Mouse (Mus musculus) embryonic facial prominence, embryonic 13.5 days (tissue): ENCODE measurements around the gene Krt81. TPM values are rescaled to one million over a fixed set of nuclear protein-coding genes. Genes with fewer than 3 reads are reported as not detected.

Experiments used
- ATAC-seq: fragments of 200-750 bp; cut with Nextera tagmentation; 2 replicates; pipeline ENCODE4 v1.8.0; 2017; ENCODE audit warnings: low read depth; ENCODE audit not compliant: insufficient number of reproducible peaks, insufficient read depth, low FRiP score, low TSS enrichment
- H3K27ac ChIP-seq: fragments of 300-500 bp; sonication (generic); 2 replicates; pipeline ENCODE4 v1.5.1; 2015; ENCODE audit warnings: moderate library complexity, mild to moderate bottlenecking, inconsistent platforms
- H3K27me3 ChIP-seq: fragments of 300-500 bp; sonication (generic); 2 replicates; pipeline ENCODE4 v1.6.1; 2015; ENCODE audit warnings: mild to moderate bottlenecking, inconsistent platforms
- H3K36me3 ChIP-seq: fragments of 300-500 bp; sonication (generic); 2 replicates; pipeline ENCODE4 v1.6.1; 2015; ENCODE audit warnings: mild to moderate bottlenecking, inconsistent platforms
- H3K4me1 ChIP-seq: fragments of 300-500 bp; sonication (generic); 2 replicates; pipeline ENCODE4 v1.6.1; 2015; ENCODE audit warnings: inconsistent platforms
- H3K4me2 ChIP-seq: fragments of 300-500 bp; sonication (generic); 2 replicates; pipeline ENCODE4 v1.6.1; 2015; ENCODE audit warnings: moderate library complexity, mild to moderate bottlenecking, inconsistent platforms
- H3K4me3 ChIP-seq: fragments of 300-500 bp; sonication (generic); 2 replicates; pipeline ENCODE4 v1.5.1; 2015; ENCODE audit warnings: mild to moderate bottlenecking, inconsistent platforms
- H3K9ac ChIP-seq: fragments of 300-500 bp; sonication (generic); 2 replicates; pipeline ENCODE4 v1.6.1; 2015; ENCODE audit warnings: mild to moderate bottlenecking, inconsistent platforms
- H3K9me3 ChIP-seq: fragments of 300-500 bp; sonication (generic); 2 replicates; pipeline ENCODE4 v1.6.1; 2016; ENCODE audit warnings: inconsistent platforms
- WGBS: fragments of 180-500 bp; shearing (Covaris S2); methylation state at CpG from one replicate; pipeline ENCODE4 v1.1.7; 2015; ENCODE audit warnings: mixed read lengths; 5-methylcytosine and 5-hydroxymethylcytosine counted together
- polyA plus RNA-seq: library from polyadenylated mRNA; unstranded; fragments of >200 nt; fragmentation: Nextera tagmentation; extraction: Ambion mirVana; gene quantifications from 2 replicates; pipeline ENCODE4 v1.2.1, GENCODE M21; 2015

Krt81 gene
- polyA plus RNA-seq, result not detected in 2 replicates

GRCm38 (mm10) chr15:101463651-101464050 lies at the start of gene Krt81:
Gene Krt81 (minus strand): TSS chr15:101463751.
- H3K27ac ChIP-seq, result no peak within 1 kb of the TSS
- H3K4me3 ChIP-seq, result no peak within 1 kb of the TSS
- H3K9ac ChIP-seq, result no peak within 1 kb of the TSS
- H3K9me3 ChIP-seq, result no peaks in the 10 kb centered on the region
- peaks cover 5% of the 10 kb centered on the region; the same call in 1 of the 2 replicates for H3K4me1 ChIP-seq
- H3K36me3 ChIP-seq, result no peaks in the 10 kb centered on the region
- H3K4me2 ChIP-seq, result no peak within 1 kb of the TSS
- WGBS, result 76% methylated on average over 13 of the region's 13 CpGs
- H3K27me3 ChIP-seq, result 0 out of 2 replicates have a peak, but pooled peaks cover 5% of the 10 kb centered on the region
- ATAC-seq, result no peak

GRCm38 (mm10) chr15:101508247-101508646 lies 44.7 kb upstream of the Krt81 start:
- 68% methylated on average over 9 of the region's 9 CpGs for WGBS
- no peak overlapping the region for H3K27ac ChIP-seq
- no peak for ATAC-seq

GRCm38 (mm10) chr15:101506896-101507758 lies 43.6 kb upstream of the Krt81 start:
- ATAC-seq, result no peak
- no peak overlapping the region for H3K4me3 ChIP-seq
- H3K36me3 ChIP-seq, result no peaks in the 10 kb centered on the region
- peaks cover 6% of the 10 kb centered on the region; the same call in 1 of the 2 replicates for H3K27me3 ChIP-seq
- 44% methylated on average over 14 of the region's 14 CpGs for WGBS
- no peaks in the 10 kb centered on the region for H3K9me3 ChIP-seq
- no peak overlapping the region for H3K27ac ChIP-seq
- H3K4me2 ChIP-seq, result no peak overlapping the region
- peaks cover 9% of the 10 kb centered on the region for H3K4me1 ChIP-seq
- H3K9ac ChIP-seq, result 0 out of 2 replicates have a peak overlapping the region, but pooled peaks have one; percentile 2

More at GRCm38 (mm10) chr15:101508247-101508646, 44.7 kb upstream of the Krt81 start:
- Histone ChIP-seq H3K9me3 (no peaks in the 10 kb centered on the region), H3K9ac (no peak overlapping the region), H3K4me2 (no peak overlapping the region), H3K36me3 (no peaks in the 10 kb centered on the region), H3K4me1 (peaks cover 9% of the 10 kb centered on the region), H3K4me3 (no peak overlapping the region), H3K27me3 (peaks cover 6% of the 10 kb centered on the region; the same call in 1 of the 2 replicates)

- H3K36me3 ChIP-seq, result no peaks in the 10 kb centered on the region
- H3K4me3 ChIP-seq, result no peak overlapping the region
- no peaks in the 10 kb centered on the region for H3K27me3 ChIP-seq
- no peak overlapping the region for H3K27ac ChIP-seq
- 70% methylated on average over 2 of the region's 2 CpGs for WGBS
- no peaks in the 10 kb centered on the region for H3K4me1 ChIP-seq
- H3K4me2 ChIP-seq, result no peak overlapping the region
- no peak for ATAC-seq
- no peaks in the 10 kb centered on the region for H3K9me3 ChIP-seq
- H3K9ac ChIP-seq, result no peak overlapping the region
These were observed 33.6 kb upstream of the Krt81 start for GRCm38 (mm10) chr15:101497181-101497580.

GRCm38 (mm10) chr15:101495266-101495665 lies 31.7 kb upstream of the Krt81 start:
- no peaks in the 10 kb centered on the region for H3K9me3 ChIP-seq
- H3K4me1 ChIP-seq, result no peaks in the 10 kb centered on the region
- no peaks in the 10 kb centered on the region for H3K27me3 ChIP-seq
- ATAC-seq, result no peak
- 69% methylated on average over 8 of the region's 8 CpGs for WGBS
- no peaks in the 10 kb centered on the region for H3K36me3 ChIP-seq
- no peak overlapping the region for H3K27ac ChIP-seq
- no peak overlapping the region for H3K9ac ChIP-seq
- H3K4me3 ChIP-seq, result no peak overlapping the region
- no peak overlapping the region for H3K4me2 ChIP-seq

GRCm38 (mm10) chr15:101494203-101494602 lies 30.7 kb upstream of the Krt81 start:
- H3K27me3 ChIP-seq, result no peaks in the 10 kb centered on the region
- no peaks in the 10 kb centered on the region for H3K9me3 ChIP-seq
- H3K4me3 ChIP-seq, result no peak overlapping the region
- ATAC-seq, result no peak
- no peak overlapping the region for H3K9ac ChIP-seq
- 60% methylated on average over 1 of the region's 1 CpGs for WGBS
- no peak overlapping the region for H3K27ac ChIP-seq
- H3K4me1 ChIP-seq, result no peaks in the 10 kb centered on the region
- no peak overlapping the region for H3K4me2 ChIP-seq
- no peaks in the 10 kb centered on the region for H3K36me3 ChIP-seq

- WGBS, result 87% methylated on average over 6 of the region's 6 CpGs
- H3K4me2 ChIP-seq, result no peak overlapping the region
- no peaks in the 10 kb centered on the region for H3K9me3 ChIP-seq
- no peak overlapping the region for H3K4me3 ChIP-seq
- H3K4me1 ChIP-seq, result no peaks in the 10 kb centered on the region
- H3K27ac ChIP-seq, result no peak overlapping the region
- H3K27me3 ChIP-seq, result no peaks in the 10 kb centered on the region
- no peaks in the 10 kb centered on the region for H3K36me3 ChIP-seq
- no peak overlapping the region for H3K9ac ChIP-seq
- ATAC-seq, result no peak
These were observed 30.2 kb upstream of the Krt81 start for GRCm38 (mm10) chr15:101493713-101494112.

- 51% methylated on average over 8 of the region's 8 CpGs for WGBS
- Histone ChIP-seq H3K27ac (no peak overlapping the region), H3K4me1 (no peaks in the 10 kb centered on the region), H3K4me3 (no peak overlapping the region), H3K4me2 (no peak overlapping the region), H3K9me3 (no peaks in the 10 kb centered on the region), H3K9ac (no peak overlapping the region), H3K36me3 (no peaks in the 10 kb centered on the region), H3K27me3 (no peaks in the 10 kb centered on the region)
- no peak for ATAC-seq
These were observed 29.2 kb upstream of the Krt81 start for GRCm38 (mm10) chr15:101492718-101493117.

- no peak for ATAC-seq
- Histone ChIP-seq H3K9me3 (no peaks in the 10 kb centered on the region), H3K4me1 (no peaks in the 10 kb centered on the region), H3K9ac (no peak within 1 kb of the TSS; the same call in 1 of the 2 replicates), H3K36me3 (no peaks in the 10 kb centered on the region), H3K4me2 (no peak within 1 kb of the TSS), H3K27ac (no peak within 1 kb of the TSS), H3K27me3 (no peaks in the 10 kb centered on the region), H3K4me3 (no peak within 1 kb of the TSS)
- WGBS, result 88% methylated on average over 6 of the region's 6 CpGs
These were observed 27.9 kb upstream of the Krt81 start, which contains the start of gene Krt83 for GRCm38 (mm10) chr15:101491431-101491830. Gene Krt83 (minus strand): TSS chr15:101491512.

GRCm38 (mm10) chr15:101485911-101486635 lies 22.5 kb upstream of the Krt81 start:
- H3K4me2 ChIP-seq, result no peak overlapping the region
- no peak overlapping the region for H3K9ac ChIP-seq
- H3K27ac ChIP-seq, result no peak overlapping the region
- 62% methylated on average over 11 of the region's 11 CpGs for WGBS
- no peaks in the 10 kb centered on the region for H3K9me3 ChIP-seq
- no peaks in the 10 kb centered on the region for H3K36me3 ChIP-seq
- no peak for ATAC-seq
- H3K4me3 ChIP-seq, result no peak overlapping the region
- H3K27me3 ChIP-seq, result no peaks in the 10 kb centered on the region
- no peaks in the 10 kb centered on the region for H3K4me1 ChIP-seq

GRCm38 (mm10) chr15:101484939-101485338 lies 21.4 kb upstream of the Krt81 start:
- Histone ChIP-seq H3K4me3 (no peak overlapping the region), H3K4me2 (no peak overlapping the region), H3K9ac (no peak overlapping the region), H3K36me3 (no peaks in the 10 kb centered on the region), H3K27ac (no peak overlapping the region), H3K4me1 (no peaks in the 10 kb centered on the region), H3K9me3 (no peaks in the 10 kb centered on the region), H3K27me3 (peaks cover 3% of the 10 kb centered on the region; the same call in 1 of the 2 replicates)
- 76% methylated on average over 1 of the region's 1 CpGs for WGBS
- no peak for ATAC-seq
